Mouse (Mus musculus): ENCODE measurements around the gene Fbf1. TPM values are rescaled to one million over a fixed set of nuclear protein-coding genes. Genes with fewer than 3 reads are reported as not detected.

Fbf1 gene
- polyA plus RNA-seq, 1 experiment, result 48.2 TPM

GRCm38 (mm10) chr11:116209257-116209656 lies 41.3 kb upstream of the Fbf1 start:
- TF ChIP-seq CTCF (IDR thresholded peaks at IDR 0.05; ENCODE audit: control insufficient read depth, insufficient read depth, insufficient replicate concordance, low read depth, low read length) (no peak), POLR2A (IDR thresholded peaks at IDR 0.05; ENCODE audit: control insufficient read depth, low read depth, low read length) (no peak)
- no peaks in the 10 kb centered on the region for H3K27me3 ChIP-seq (ENCODE audit: control insufficient read depth, insufficient read depth, low read length)
- H3K27ac ChIP-seq (ENCODE audit: control insufficient read depth, insufficient read depth, low read depth, low read length), result no peak overlapping the region
- H3K4me1 ChIP-seq (ENCODE audit: control insufficient read depth, insufficient read depth, low read length), result 0 out of 2 replicates have a peak, but pooled peaks cover 2% of the 10 kb centered on the region
- no peaks in the 10 kb centered on the region for H3K36me3 ChIP-seq (ENCODE audit: control insufficient read depth, insufficient read depth, low read length)
- H3K4me3 ChIP-seq (ENCODE audit: control insufficient read depth, low read depth, low read length), result no peak overlapping the region

DNA sequence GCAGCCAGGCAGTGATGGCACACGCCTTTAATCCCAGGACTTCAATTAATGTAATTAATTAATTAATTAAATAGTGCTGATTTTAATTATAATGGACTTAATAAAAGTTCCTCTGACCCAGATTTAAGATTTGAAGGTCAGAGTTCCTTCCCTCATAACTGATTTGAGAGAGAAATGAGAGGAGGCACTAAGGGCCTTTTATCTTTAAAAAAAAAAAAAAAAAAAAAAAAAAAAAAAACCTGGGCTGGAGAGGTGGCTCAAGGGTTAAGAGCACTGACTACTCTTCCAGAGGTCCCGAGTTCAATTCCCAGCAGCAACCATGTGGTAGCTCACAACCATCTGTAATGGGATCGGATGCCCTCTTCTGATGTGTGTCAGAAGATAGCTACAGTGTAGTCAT lies 40.7 kb upstream of the Fbf1 start:
- H3K27ac ChIP-seq (ENCODE audit: control insufficient read depth, insufficient read depth, low read depth, low read length), result no peak overlapping the region
- H3K27me3 ChIP-seq (ENCODE audit: control insufficient read depth, insufficient read depth, low read length), result no peaks in the 10 kb centered on the region
- no peak for TF ChIP-seq CTCF (IDR thresholded peaks at IDR 0.05; ENCODE audit: control insufficient read depth, insufficient read depth, insufficient replicate concordance, low read depth, low read length)
- TF ChIP-seq POLR2A (IDR thresholded peaks at IDR 0.05; ENCODE audit: control insufficient read depth, low read depth, low read length), result no peak
- H3K4me1 ChIP-seq (ENCODE audit: control insufficient read depth, insufficient read depth, low read length), result 0 out of 2 replicates have a peak, but pooled peaks cover 2% of the 10 kb centered on the region
- H3K4me3 ChIP-seq (ENCODE audit: control insufficient read depth, low read depth, low read length), result no peak overlapping the region
- no peaks in the 10 kb centered on the region for H3K36me3 ChIP-seq (ENCODE audit: control insufficient read depth, insufficient read depth, low read length)

DNA sequence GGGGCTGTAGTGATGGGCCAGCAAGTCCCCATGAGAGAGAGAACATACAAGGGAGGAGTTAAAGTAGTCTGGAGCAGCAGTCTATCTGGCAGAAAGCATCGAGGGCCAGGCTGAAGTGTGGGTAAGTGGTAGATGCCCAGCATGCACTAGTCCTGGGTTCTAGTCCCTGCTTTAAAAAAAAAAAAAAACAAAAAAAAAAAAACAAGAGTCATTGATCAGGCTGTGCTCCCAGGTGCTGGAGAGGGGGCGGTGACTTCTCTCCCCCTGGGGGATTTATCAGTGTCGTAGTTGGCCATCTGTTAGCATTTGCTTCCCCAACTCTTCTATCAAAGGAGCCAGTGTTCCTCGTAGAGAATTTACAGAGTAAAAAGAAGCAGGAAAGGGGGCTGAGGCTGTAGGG lies 38.7 kb upstream of the Fbf1 start:
- no peak for TF ChIP-seq CTCF (IDR thresholded peaks at IDR 0.05; ENCODE audit: control insufficient read depth, insufficient read depth, insufficient replicate concordance, low read depth, low read length)
- TF ChIP-seq POLR2A (IDR thresholded peaks at IDR 0.05; ENCODE audit: control insufficient read depth, low read depth, low read length), result no peak

DNA sequence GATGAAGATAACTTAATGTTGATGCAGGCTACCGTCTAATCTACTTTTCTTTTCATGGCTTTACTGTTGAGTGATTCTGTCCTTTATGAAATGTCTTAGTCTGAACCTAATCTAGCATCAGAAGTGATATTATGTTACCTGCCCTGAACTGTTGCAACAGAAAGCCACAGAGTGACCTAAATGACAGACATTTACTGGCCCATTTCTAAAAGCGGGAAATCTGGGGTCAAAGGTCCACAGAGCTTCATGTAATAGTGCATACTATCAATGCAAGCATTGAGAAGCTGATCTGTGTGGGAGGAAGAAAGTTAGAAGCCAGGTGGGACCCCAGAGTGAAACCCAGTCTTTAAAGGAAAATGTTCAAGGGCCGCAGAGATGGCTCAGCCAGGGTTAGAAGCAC lies 35.2 kb upstream of the Fbf1 start:
- H3K4me1 ChIP-seq (ENCODE audit: control insufficient read depth, insufficient read depth, low read length), result peaks cover 5% of the 10 kb centered on the region
- no peaks in the 10 kb centered on the region for H3K36me3 ChIP-seq (ENCODE audit: control insufficient read depth, insufficient read depth, low read length)
- no peak overlapping the region for H3K4me3 ChIP-seq (ENCODE audit: control insufficient read depth, low read depth, low read length)
- H3K27ac ChIP-seq (ENCODE audit: control insufficient read depth, insufficient read depth, low read depth, low read length), result no peak overlapping the region
- no peaks in the 10 kb centered on the region for H3K27me3 ChIP-seq (ENCODE audit: control insufficient read depth, insufficient read depth, low read length)
- TF ChIP-seq CTCF (IDR thresholded peaks at IDR 0.05; ENCODE audit: control insufficient read depth, insufficient read depth, insufficient replicate concordance, low read depth, low read length), result no peak
- TF ChIP-seq POLR2A (IDR thresholded peaks at IDR 0.05; ENCODE audit: control insufficient read depth, low read depth, low read length), result no peak

More for the DNA sequence above, 38.7 kb upstream of the Fbf1 start:
- Histone ChIP-seq H3K27ac (ENCODE audit: control insufficient read depth, insufficient read depth, low read depth, low read length) (no peak overlapping the region), H3K4me3 (ENCODE audit: control insufficient read depth, low read depth, low read length) (no peak overlapping the region), H3K27me3 (ENCODE audit: control insufficient read depth, insufficient read depth, low read length) (no peaks in the 10 kb centered on the region), H3K36me3 (ENCODE audit: control insufficient read depth, insufficient read depth, low read length) (no peaks in the 10 kb centered on the region), H3K4me1 (ENCODE audit: control insufficient read depth, insufficient read depth, low read length) (0 out of 2 replicates have a peak, but pooled peaks cover 2% of the 10 kb centered on the region)

DNA sequence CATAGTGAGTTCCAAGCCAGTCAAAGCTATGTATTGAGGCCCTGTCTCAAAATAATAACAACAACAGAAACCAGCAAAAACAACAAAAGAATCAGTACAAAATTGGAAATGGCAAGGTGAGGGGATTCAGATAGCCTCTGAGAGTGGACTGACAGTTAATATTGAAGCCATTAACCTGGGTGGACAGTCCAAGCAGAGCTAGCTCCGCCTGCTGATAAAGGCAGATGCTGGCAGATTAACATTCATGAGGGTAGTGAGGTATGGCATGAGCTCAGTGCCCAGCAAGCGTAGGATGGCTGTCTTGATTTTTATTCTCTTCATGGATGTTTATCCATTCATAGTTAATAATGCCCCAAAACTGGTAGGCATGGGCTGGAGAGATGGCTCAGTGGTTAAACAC lies 33.2 kb upstream of the Fbf1 start:
- no peak overlapping the region for H3K27ac ChIP-seq (ENCODE audit: control insufficient read depth, insufficient read depth, low read depth, low read length)
- H3K4me1 ChIP-seq (ENCODE audit: control insufficient read depth, insufficient read depth, low read length), result peaks cover 12% of the 10 kb centered on the region
- TF ChIP-seq POLR2A (IDR thresholded peaks at IDR 0.05; ENCODE audit: control insufficient read depth, low read depth, low read length), result no peak
- TF ChIP-seq CTCF (IDR thresholded peaks at IDR 0.05; ENCODE audit: control insufficient read depth, insufficient read depth, insufficient replicate concordance, low read depth, low read length), result no peak
- no peaks in the 10 kb centered on the region for H3K27me3 ChIP-seq (ENCODE audit: control insufficient read depth, insufficient read depth, low read length)
- H3K4me3 ChIP-seq (ENCODE audit: control insufficient read depth, low read depth, low read length), result no peak overlapping the region
- peaks cover 2% of the 10 kb centered on the region; the same call in 1 of the 2 replicates for H3K36me3 ChIP-seq (ENCODE audit: control insufficient read depth, insufficient read depth, low read length)

DNA sequence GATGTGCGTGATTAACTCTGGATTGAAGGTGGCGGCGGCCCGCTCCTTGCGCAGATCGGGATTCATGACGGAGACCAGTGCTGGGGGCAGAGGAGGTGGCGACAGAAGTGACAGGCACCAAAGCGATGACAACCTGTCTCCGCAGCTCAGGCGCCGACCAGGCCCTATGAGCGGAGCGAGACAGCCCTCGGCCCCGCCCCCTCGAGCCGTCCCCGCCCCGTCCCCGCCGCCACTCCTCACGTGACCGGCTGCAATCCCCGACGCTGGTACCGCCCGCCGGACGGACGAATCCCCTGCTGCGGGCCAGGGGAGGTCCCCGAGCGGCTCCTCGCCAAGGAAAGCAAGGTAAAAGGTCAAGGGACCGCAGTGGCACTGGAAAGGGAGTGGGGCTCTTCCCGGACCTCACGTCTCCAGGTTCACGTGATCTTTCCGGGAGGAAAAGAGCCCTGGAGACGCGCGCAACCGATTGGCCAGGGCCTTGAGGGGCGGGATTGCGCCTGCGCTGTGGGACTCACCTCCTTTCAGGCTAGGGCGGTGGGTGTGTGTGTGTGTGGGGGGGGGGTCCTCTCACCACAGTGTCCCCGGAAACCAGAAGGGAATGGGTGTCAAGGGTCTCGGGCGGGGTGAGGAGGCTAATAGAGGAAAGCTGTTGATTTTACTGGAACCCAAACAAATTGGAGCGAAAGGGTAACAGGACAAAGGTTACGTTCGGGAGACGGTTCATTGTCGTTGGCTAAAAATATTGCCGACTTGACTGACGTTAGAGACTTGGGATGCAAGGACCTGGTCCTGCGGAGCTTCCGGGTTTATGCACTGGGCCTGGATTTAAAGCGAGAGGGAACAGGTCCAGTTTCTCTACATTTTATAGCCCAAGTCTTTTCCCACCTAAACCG lies 30.9 kb upstream of the Fbf1 start, which contains the start of the genes Ten1 and Acox1:
Gene Ten1, plus strand, starts transcription at position 217 of the 893 bp plus-strand sequence.
Gene Acox1, minus strand, starts transcription at position 407 of the 893 bp plus-strand sequence.
- peaks cover 12% of the 10 kb centered on the region for H3K4me1 ChIP-seq (ENCODE audit: control insufficient read depth, insufficient read depth, low read length)
- TF ChIP-seq POLR2A (IDR thresholded peaks at IDR 0.05; ENCODE audit: control insufficient read depth, low read depth, low read length) (peak; percentile 68), CTCF (IDR thresholded peaks at IDR 0.05; ENCODE audit: control insufficient read depth, insufficient read depth, insufficient replicate concordance, low read depth, low read length) (no peak)
- peak within 1 kb of the TSS; percentile 96 for H3K4me3 ChIP-seq (ENCODE audit: control insufficient read depth, low read depth, low read length)
- H3K36me3 ChIP-seq (ENCODE audit: control insufficient read depth, insufficient read depth, low read length), result peaks cover 2% of the 10 kb centered on the region; the same call in 1 of the 2 replicates
- H3K27me3 ChIP-seq (ENCODE audit: control insufficient read depth, insufficient read depth, low read length), result no peaks in the 10 kb centered on the region
- peak within 1 kb of the TSS; percentile 95 for H3K27ac ChIP-seq (ENCODE audit: control insufficient read depth, insufficient read depth, low read depth, low read length)

GRCm38 (mm10) chr11:116198132-116198531 lies 30.2 kb upstream of the Fbf1 start:
- H3K4me3 ChIP-seq (ENCODE audit: control insufficient read depth, low read depth, low read length), result peak overlapping the region; percentile 96
- H3K4me1 ChIP-seq (ENCODE audit: control insufficient read depth, insufficient read depth, low read length), result peaks cover 12% of the 10 kb centered on the region
- peaks cover 2% of the 10 kb centered on the region; the same call in 1 of the 2 replicates for H3K36me3 ChIP-seq (ENCODE audit: control insufficient read depth, insufficient read depth, low read length)
- H3K27me3 ChIP-seq (ENCODE audit: control insufficient read depth, insufficient read depth, low read length), result no peaks in the 10 kb centered on the region
- TF ChIP-seq CTCF (IDR thresholded peaks at IDR 0.05; ENCODE audit: control insufficient read depth, insufficient read depth, insufficient replicate concordance, low read depth, low read length) (no peak), POLR2A (IDR thresholded peaks at IDR 0.05; ENCODE audit: control insufficient read depth, low read depth, low read length) (no peak)
- H3K27ac ChIP-seq (ENCODE audit: control insufficient read depth, insufficient read depth, low read depth, low read length), result peak overlapping the region; percentile 50
